Mouse (Mus musculus) embryonic fibroblast, embryonic 13.5 days (primary cell): ENCODE results near the gene Snapc1.

Experiments used
- CTCF ChIP-seq: IDR thresholded peaks from 2 replicates; pipeline ENCODE4 v1.5.1; 2011; ENCODE audit warnings: mild to moderate bottlenecking, control low read depth, low read length, moderate library complexity, borderline replicate concordance; ENCODE audit not compliant: insufficient read depth
- POLR2A ChIP-seq: IDR thresholded peaks from 2 replicates; pipeline ENCODE4 v1.6.1; 2011; ENCODE audit warnings: low read depth, mild to moderate bottlenecking, control low read depth, low read length, moderate library complexity

DNA sequence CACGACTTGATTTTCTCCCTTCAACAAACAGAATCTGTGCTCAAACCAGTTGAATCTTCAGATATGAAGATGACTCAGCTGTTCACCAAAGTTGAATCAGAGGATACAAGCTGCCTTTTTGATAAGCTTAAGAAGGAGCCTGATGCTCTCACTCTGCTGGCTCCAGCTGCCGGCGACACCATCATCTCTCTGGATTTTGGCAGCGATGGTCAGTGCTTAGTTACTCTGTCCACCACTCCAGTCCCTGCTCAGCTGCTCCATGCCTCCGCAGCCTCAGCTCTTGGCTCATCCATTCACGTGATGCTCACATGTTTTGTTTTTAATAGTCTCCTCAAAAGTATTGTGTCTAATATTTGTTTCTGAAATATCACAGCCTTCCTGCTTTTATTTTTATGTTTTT lies 24.7 kb upstream of the Snapc1 start:
- TF ChIP-seq POLR2A = no peak
- no peak for TF ChIP-seq CTCF
